Mouse (Mus musculus): ENCODE measurements at regions not wholly inside any gene's neighbourhood (a gene's known extent, or its start where the extent isn't known, plus 50 kb on each side); places are given as distances from the start of the nearest gene placed in this dataset.
"Not testable (repeated sequence)": the region's sequence is repeated elsewhere in the genome, so short reads cannot be mapped to it uniquely, and the experiment has no call there.

GRCm38 (mm10) chr14:87612871-87613270, 196.4 kb downstream of the Tdrd3 start:
- DNase-seq (ENCODE audit: low spot score in 2 of 2), result no peak

GRCm38 (mm10) chr14:87619368-87620035, 203.1 kb downstream of the Tdrd3 start:
- DNase-seq (ENCODE audit: low spot score in 2 of 2), result no peak

GRCm38 (mm10) chr14:87631078-87631813, 214.8 kb downstream of the Tdrd3 start:
- DNase-seq (ENCODE audit: low spot score in 2 of 2), result no peak

- DNase-seq (ENCODE audit: low spot score in 2 of 2), result no peak
These were observed 218.2 kb downstream of the Tdrd3 start for GRCm38 (mm10) chr14:87634596-87634995.

GRCm38 (mm10) chr14:87637131-87637530, 220.7 kb downstream of the Tdrd3 start:
- DNase-seq (ENCODE audit: low spot score in 2 of 2), result no peak

GRCm38 (mm10) chr14:87667910-87668309, 251.5 kb downstream of the Tdrd3 start:
- no peak for DNase-seq (ENCODE audit: low spot score in 2 of 2)

- no peak for DNase-seq (ENCODE audit: low spot score in 2 of 2)
These were observed 253.1 kb downstream of the Tdrd3 start for GRCm38 (mm10) chr14:87669496-87669895.

- no peak for DNase-seq (ENCODE audit: low spot score in 2 of 2)
These were observed 264.3 kb downstream of the Tdrd3 start for GRCm38 (mm10) chr14:87680788-87681187.

- DNase-seq (ENCODE audit: low spot score in 2 of 2), result not testable (repeated sequence)
These were observed 266.8 kb downstream of the Tdrd3 start for GRCm38 (mm10) chr14:87683091-87683806.

- DNase-seq (ENCODE audit: low spot score in 2 of 2), result no peak
These were observed 273.4 kb downstream of the Tdrd3 start for GRCm38 (mm10) chr14:87689866-87690265.

GRCm38 (mm10) chr14:87736456-87736855, 320.0 kb downstream of the Tdrd3 start:
- no peak for DNase-seq (ENCODE audit: low spot score in 2 of 2)

GRCm38 (mm10) chr14:87745524-87745923, 329.1 kb downstream of the Tdrd3 start:
- DNase-seq (ENCODE audit: low spot score in 2 of 2), result no peak

GRCm38 (mm10) chr14:87746011-87746410, 329.6 kb downstream of the Tdrd3 start:
- no peak for DNase-seq (ENCODE audit: low spot score in 2 of 2)

GRCm38 (mm10) chr14:87749068-87749467, 332.6 kb downstream of the Tdrd3 start:
- DNase-seq (ENCODE audit: low spot score in 2 of 2), result no peak

GRCm38 (mm10) chr14:87749762-87750161, 333.3 kb downstream of the Tdrd3 start:
- no peak for DNase-seq (ENCODE audit: low spot score in 2 of 2)

GRCm38 (mm10) chr14:87750665-87751170, 334.3 kb downstream of the Tdrd3 start:
- no peak for DNase-seq (ENCODE audit: low spot score in 2 of 2)

- DNase-seq (ENCODE audit: low spot score in 2 of 2), result no peak
These were observed 338.3 kb downstream of the Tdrd3 start for GRCm38 (mm10) chr14:87754744-87755143.

GRCm38 (mm10) chr14:87775332-87775890, 359.0 kb downstream of the Tdrd3 start:
- no peak for DNase-seq (ENCODE audit: low spot score in 2 of 2)

- no peak for DNase-seq (ENCODE audit: low spot score in 2 of 2)
These were observed 383.4 kb downstream of the Tdrd3 start for GRCm38 (mm10) chr14:87799803-87800202.

GRCm38 (mm10) chr14:87809664-87810063, 393.2 kb downstream of the Tdrd3 start:
- DNase-seq (ENCODE audit: low spot score in 2 of 2), result peak; percentile 6 to 10

- DNase-seq (ENCODE audit: low spot score in 2 of 2), result no peak
These were observed 427.7 kb downstream of the Tdrd3 start for GRCm38 (mm10) chr14:87844120-87844519.

GRCm38 (mm10) chr14:87861486-87861885, 445.0 kb downstream of the Tdrd3 start:
- DNase-seq (ENCODE audit: low spot score in 2 of 2), result no peak

Measured in urinary bladder, postnatal 36 days (tissue).